Mouse (Mus musculus) adipose tissue, adult 10 weeks (tissue): Measurements from ENCODE around the gene Rai2. TPM values are rescaled to one million over a fixed set of nuclear protein-coding genes. Genes with fewer than 3 reads are reported as not detected.

Source experiments
- polyA plus RNA-seq: library from polyadenylated mRNA; stranded (reverse); fragments of 350-450 nt; fragmentation: Illumina TruSeq; extraction: RNeasy Lipid Tissue Mini Kit (QIAGEN cat#74804); gene quantifications from one replicate; pipeline ENCODE4 v1.2.3, GENCODE M21; 2014; ENCODE audit warnings: low read depth, low replicate concordance

Rai2 gene
- polyA plus RNA-seq, result 12.0 TPM

DNA sequence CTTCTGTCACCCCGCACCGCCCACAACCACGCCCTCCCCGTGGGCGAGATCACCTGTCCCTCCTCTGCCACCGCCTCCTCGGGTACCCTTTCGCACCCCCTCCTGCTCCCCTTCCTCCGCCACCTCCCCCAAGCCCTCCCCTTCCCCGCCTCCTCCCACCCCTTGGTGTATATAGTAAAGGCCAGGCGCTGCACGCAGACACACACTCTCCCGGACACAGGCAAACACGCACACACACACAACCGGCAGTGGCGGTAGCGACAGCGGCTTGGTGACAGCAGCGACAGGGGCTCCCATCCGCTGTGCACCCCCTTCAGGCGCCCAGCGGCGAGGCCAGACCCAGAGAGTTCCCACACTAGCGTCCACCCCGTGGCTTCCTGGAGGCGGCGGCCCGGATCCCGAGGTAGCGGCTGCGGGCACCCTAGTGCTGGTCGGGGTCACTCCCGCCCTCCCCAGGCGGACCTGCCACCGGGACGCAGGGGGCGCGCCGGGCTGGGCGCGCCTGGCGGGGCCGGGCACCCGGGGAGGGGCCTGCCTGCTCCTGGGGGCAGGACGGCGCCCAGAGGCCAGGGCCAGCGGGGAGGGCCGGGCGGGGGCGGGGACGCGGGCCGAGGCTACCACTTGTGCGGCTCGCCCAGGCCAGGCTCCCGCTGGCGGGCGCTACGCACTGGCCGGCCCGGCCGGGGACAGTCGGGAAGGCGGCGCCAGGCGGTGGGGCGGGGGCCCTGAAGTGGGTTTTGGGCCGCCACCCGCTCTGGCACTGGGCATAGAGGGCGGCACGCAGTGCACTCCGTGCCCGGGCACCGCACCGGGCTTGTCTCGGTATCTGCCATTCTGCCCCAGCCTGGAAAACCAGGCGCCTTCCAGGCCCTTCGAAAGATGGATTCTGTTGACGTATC lies at the start of gene Rai2:
Gene Rai2, plus strand, starts transcription at position 205 of the 899 bp plus-strand sequence.

